Mouse (Mus musculus): ENCODE data around the gene Gm17606. TPM values are rescaled to one million over a fixed set of nuclear protein-coding genes. Genes with fewer than 3 reads are reported as not detected.

The Gm17606 gene
- total RNA-seq, 2 experiments from 2014 or later, result not detected

Other genes with a start within 250 kb of the Gm17606 start
- gene Slc7a7, start 223.2 kb upstream of the Gm17606 start, total RNA-seq (2015; ENCODE audit: low replicate concordance), result 2.7 and 7.5 TPM in 2 replicates
- 5.6 and 6.0 TPM in 2 replicates for gene Slc7a7, start 223.2 kb upstream of the Gm17606 start, total RNA-seq (2017; ENCODE audit: low replicate concordance)
- 36.8 and 40.3 TPM in 2 replicates for gene Mrpl52, start 214.0 kb upstream of the Gm17606 start, total RNA-seq (2015; ENCODE audit: low replicate concordance)
- 18.0 and 27.6 TPM in 2 replicates for gene Mrpl52, start 214.0 kb upstream of the Gm17606 start, total RNA-seq (2017; ENCODE audit: low replicate concordance)
- 0.84 and 3.5 TPM in 2 replicates for gene Mmp14, start 209.3 kb upstream of the Gm17606 start, total RNA-seq (2015; ENCODE audit: low replicate concordance)
- gene Mmp14, start 209.3 kb upstream of the Gm17606 start, total RNA-seq (2017; ENCODE audit: low replicate concordance), result 1.7 and 2.0 TPM in 2 replicates
- gene Lrp10, start 176.8 kb upstream of the Gm17606 start, total RNA-seq (2015; ENCODE audit: low replicate concordance), result 6.7 and 10.9 TPM in 2 replicates
- 12.2 and 13.9 TPM in 2 replicates for gene Lrp10, start 176.8 kb upstream of the Gm17606 start, total RNA-seq (2017; ENCODE audit: low replicate concordance)
- gene Rem2, start 164.9 kb upstream of the Gm17606 start, total RNA-seq (2015; ENCODE audit: low replicate concordance), result not detected in 2 replicates
- not detected in 2 replicates for gene Rem2, start 164.9 kb upstream of the Gm17606 start, total RNA-seq (2017; ENCODE audit: low replicate concordance)
- 6.9 and 12.3 TPM in 2 replicates for gene Prmt5, start 123.4 kb upstream of the Gm17606 start, total RNA-seq (2015; ENCODE audit: low replicate concordance)
- gene Prmt5, start 123.4 kb upstream of the Gm17606 start, total RNA-seq (2017; ENCODE audit: low replicate concordance), result 5.2 and 9.5 TPM in 2 replicates
- gene Haus4, start 86.3 kb upstream of the Gm17606 start, total RNA-seq (2015; ENCODE audit: low replicate concordance), result 13.0 and 30.6 TPM in 2 replicates
- 39.4 and 42.9 TPM in 2 replicates for gene Haus4, start 86.3 kb upstream of the Gm17606 start, total RNA-seq (2017; ENCODE audit: low replicate concordance)
- not detected in 2 replicates for gene Ajuba, start 63.4 kb upstream of the Gm17606 start, total RNA-seq (2015; ENCODE audit: low replicate concordance)
- gene Ajuba, start 63.4 kb upstream of the Gm17606 start, total RNA-seq (2017; ENCODE audit: low replicate concordance), result 0.85 TPM in 1 of 2 replicates, not detected in the other
- 1.3 and 4.4 TPM in 2 replicates for gene 4931414P19Rik, start 35.0 kb upstream of the Gm17606 start, total RNA-seq (2015; ENCODE audit: low replicate concordance)
- 1.0 and 1.4 TPM in 2 replicates for gene 4931414P19Rik, start 35.0 kb upstream of the Gm17606 start, total RNA-seq (2017; ENCODE audit: low replicate concordance)
- gene Psmb5, start 22.9 kb upstream of the Gm17606 start, total RNA-seq (2015; ENCODE audit: low replicate concordance), result 47.7 and 51.0 TPM in 2 replicates
- 12.9 and 18.1 TPM in 2 replicates for gene Psmb5, start 22.9 kb upstream of the Gm17606 start, total RNA-seq (2017; ENCODE audit: low replicate concordance)
- not detected in 2 replicates for gene Psmb11, start 19.5 kb upstream of the Gm17606 start, total RNA-seq (2015; ENCODE audit: low replicate concordance)
- 0.26 TPM in 1 of 2 replicates, not detected in the other for gene Psmb11, start 19.5 kb upstream of the Gm17606 start, total RNA-seq (2017; ENCODE audit: low replicate concordance)
- gene Cdh24, start 412 bp downstream of the Gm17606 start, total RNA-seq (2015; ENCODE audit: low replicate concordance), result 1.3 and 1.5 TPM in 2 replicates
- 2.4 and 5.0 TPM in 2 replicates for gene Cdh24, start 412 bp downstream of the Gm17606 start, total RNA-seq (2017; ENCODE audit: low replicate concordance)
- 22.7 and 25.5 TPM in 2 replicates for gene 1700123O20Rik, start 45.3 kb downstream of the Gm17606 start, total RNA-seq (2015; ENCODE audit: low replicate concordance)
- gene 1700123O20Rik, start 45.3 kb downstream of the Gm17606 start, total RNA-seq (2017; ENCODE audit: low replicate concordance), result 18.1 and 25.8 TPM in 2 replicates
- gene Acin1, start 46.0 kb downstream of the Gm17606 start, total RNA-seq (2015; ENCODE audit: low replicate concordance), result 173 and 217 TPM in 2 replicates
- gene Acin1, start 46.0 kb downstream of the Gm17606 start, total RNA-seq (2017; ENCODE audit: low replicate concordance), result 369 and 562 TPM in 2 replicates
- gene Gm29776, start 57.9 kb downstream of the Gm17606 start, total RNA-seq (2015; ENCODE audit: low replicate concordance), result not detected in 2 replicates
- gene Gm29776, start 57.9 kb downstream of the Gm17606 start, total RNA-seq (2017; ENCODE audit: low replicate concordance), result not detected in 2 replicates
- 22.4 and 29.4 TPM in 2 replicates for gene Cebpe, start 71.2 kb downstream of the Gm17606 start, total RNA-seq (2015; ENCODE audit: low replicate concordance)
- 27.7 and 53.0 TPM in 2 replicates for gene Cebpe, start 71.2 kb downstream of the Gm17606 start, total RNA-seq (2017; ENCODE audit: low replicate concordance)
- 7.7 and 10.8 TPM in 2 replicates for gene Slc7a8, start 141.0 kb downstream of the Gm17606 start, total RNA-seq (2015; ENCODE audit: low replicate concordance)
- 1.4 and 1.8 TPM in 2 replicates for gene Slc7a8, start 141.0 kb downstream of the Gm17606 start, total RNA-seq (2017; ENCODE audit: low replicate concordance)
- not detected in 2 replicates for gene Rnf212b, start 173.2 kb downstream of the Gm17606 start, total RNA-seq (2015; ENCODE audit: low replicate concordance)
- 1.0 TPM in 1 of 2 replicates, not detected in the other for gene Rnf212b, start 173.2 kb downstream of the Gm17606 start, total RNA-seq (2017; ENCODE audit: low replicate concordance)
- 0.63 TPM in 1 of 2 replicates, not detected in the other for gene Homez, start 230.0 kb downstream of the Gm17606 start, total RNA-seq (2015; ENCODE audit: low replicate concordance)
- 2.5 and 5.6 TPM in 2 replicates for gene Homez, start 230.0 kb downstream of the Gm17606 start, total RNA-seq (2017; ENCODE audit: low replicate concordance)
- gene Ppp1r3e, start 236.6 kb downstream of the Gm17606 start, total RNA-seq (2015; ENCODE audit: low replicate concordance), result 1.9 TPM in 1 of 2 replicates, not detected in the other
- 0.70 and 3.7 TPM in 2 replicates for gene Ppp1r3e, start 236.6 kb downstream of the Gm17606 start, total RNA-seq (2017; ENCODE audit: low replicate concordance)
- 0.77 and 0.84 TPM in 2 replicates for gene Bcl2l2, start 242.4 kb downstream of the Gm17606 start, total RNA-seq (2015; ENCODE audit: low replicate concordance)
- 1.0 and 4.6 TPM in 2 replicates for gene Bcl2l2, start 242.4 kb downstream of the Gm17606 start, total RNA-seq (2017; ENCODE audit: low replicate concordance)
- gene Gm20521, start 242.5 kb downstream of the Gm17606 start, total RNA-seq (2015; ENCODE audit: low replicate concordance), result not detected in 2 replicates
- not detected in 2 replicates for gene Gm20521, start 242.5 kb downstream of the Gm17606 start, total RNA-seq (2017; ENCODE audit: low replicate concordance)

Data from erythroblast, adult 5-6 weeks (primary cell).